Mouse (Mus musculus): ENCODE measurements around the gene Ppp1r26. TPM values are rescaled to one million over a fixed set of nuclear protein-coding genes. Genes with fewer than 3 reads are reported as not detected.

Ppp1r26 gene
- total RNA-seq, 2 experiments from 2014 or later, result 27.9 TPM

DNA sequence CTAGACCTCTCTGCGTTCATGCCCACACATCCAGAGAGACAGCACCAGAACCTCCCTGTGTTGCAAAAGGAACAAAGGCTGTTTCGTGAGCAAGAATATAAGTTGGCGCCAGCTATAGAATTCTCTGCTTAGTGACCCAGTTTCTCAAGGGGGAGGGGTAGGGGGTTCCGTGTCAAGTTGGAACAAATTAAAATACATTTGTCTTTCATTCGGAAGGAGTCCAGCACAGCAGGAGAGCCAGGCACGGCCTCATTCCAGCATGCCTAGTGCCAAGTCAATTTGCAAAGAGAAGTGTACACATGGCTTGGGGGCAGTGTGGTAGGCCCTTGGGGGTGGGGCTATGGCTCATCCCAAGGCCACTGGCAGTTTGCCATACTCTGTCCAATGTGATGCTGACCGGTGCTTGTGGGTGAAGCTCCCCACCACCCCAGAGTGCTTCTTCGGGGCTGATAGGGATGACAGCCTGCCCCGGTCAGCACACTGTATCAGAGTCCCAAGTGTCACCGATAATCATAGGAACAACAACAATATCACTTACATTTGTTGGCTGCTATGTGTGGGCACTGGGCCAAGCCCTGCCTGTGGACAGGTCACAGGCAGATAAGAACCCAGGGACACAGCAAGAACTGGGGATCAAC, 31.1 kb upstream of the Ppp1r26 start:
- no peak for TF ChIP-seq CTCF (IDR thresholded peaks at IDR 0.05)
- intact Hi-C loops (cut with DNase I), result loop anchor here (1.0 kb wide), 1 partner anchor 28 kb away; no protein-coding TSS in a partner anchor
- Histone ChIP-seq H3K4me3 (no peak overlapping the region), H3K27ac (peak overlapping the region; percentile 92)
- peak; percentile 48 to 66 for DNase-seq (ENCODE audit: extremely low spot score in 1 of 2, low spot score in 2 of 2)

- intact Hi-C loops (cut with DNase I), result no loop called here
Observed at GRCm38 (mm10) chr2:28416511-28416910, 30.1 kb upstream of the Ppp1r26 start.

GRCm38 (mm10) chr2:28418034-28418433, 28.6 kb upstream of the Ppp1r26 start:
- no peak overlapping the region; the same call in 1 of the 2 replicates for H3K27ac ChIP-seq
- intact Hi-C loops (cut with DNase I), result loop anchor here (1.0 kb wide), 2 partner anchors 214 to 492 kb away; no protein-coding TSS in a partner anchor
- TF ChIP-seq CTCF (IDR thresholded peaks at IDR 0.05), result peak; percentile 93

More at GRCm38 (mm10) chr2:28416511-28416910, 30.1 kb upstream of the Ppp1r26 start:
- H3K27ac ChIP-seq, result no peak overlapping the region; the same call in 1 of the 2 replicates
- no peak for TF ChIP-seq CTCF (IDR thresholded peaks at IDR 0.05)
- no peak for DNase-seq (ENCODE audit: extremely low spot score in 1 of 2, low spot score in 2 of 2)
- H3K4me3 ChIP-seq, result no peak overlapping the region

DNA sequence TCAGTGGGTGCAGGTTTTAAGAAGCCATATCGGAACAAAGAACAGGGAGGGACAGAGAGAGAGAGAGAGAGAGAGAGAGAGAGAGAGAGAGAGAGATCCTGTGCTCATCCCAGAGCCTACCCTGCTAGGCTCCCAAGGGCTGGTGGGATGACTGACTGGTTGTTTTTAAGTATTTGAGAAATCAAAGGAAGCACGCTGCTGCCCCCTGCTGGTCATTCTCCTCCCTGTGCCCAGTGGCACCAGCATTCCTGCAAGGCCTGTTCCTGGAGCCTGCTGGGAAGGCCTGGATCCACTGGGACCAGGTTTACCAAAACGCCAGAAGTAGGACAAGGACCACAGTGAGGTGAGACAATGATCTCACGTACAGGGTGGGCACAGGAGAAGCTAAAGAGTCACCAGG, 26.7 kb upstream of the Ppp1r26 start:
- intact Hi-C loops (cut with DNase I), result loop anchor here (1.0 to 10.0 kb wide), 3 partner anchors 435 to 865 kb away; no protein-coding TSS in a partner anchor
- H3K27ac ChIP-seq, result no peak overlapping the region
- peak; percentile 89 to 96 for DNase-seq (ENCODE audit: extremely low spot score in 1 of 2, low spot score in 2 of 2)

More at GRCm38 (mm10) chr2:28418034-28418433, 28.6 kb upstream of the Ppp1r26 start:
- no peak overlapping the region for H3K4me3 ChIP-seq
- peak; percentile 84 to 94 for DNase-seq (ENCODE audit: extremely low spot score in 1 of 2, low spot score in 2 of 2)

GRCm38 (mm10) chr2:28423167-28423566, 23.4 kb upstream of the Ppp1r26 start:
- intact Hi-C loops (cut with DNase I), result loop anchor here (10.0 kb wide), 1 partner anchor 868 kb away; no protein-coding TSS in a partner anchor
- peak; percentile 59 for TF ChIP-seq CTCF (IDR thresholded peaks at IDR 0.05)
- Histone ChIP-seq H3K27ac (no peak overlapping the region), H3K4me3 (no peak overlapping the region)
- no peak for DNase-seq (ENCODE audit: extremely low spot score in 1 of 2, low spot score in 2 of 2)

More for the DNA sequence above, 26.7 kb upstream of the Ppp1r26 start:
- TF ChIP-seq CTCF (IDR thresholded peaks at IDR 0.05), result peak; percentile 90
- no peak overlapping the region for H3K4me3 ChIP-seq

- TF ChIP-seq CTCF (IDR thresholded peaks at IDR 0.05), result no peak
- DNase-seq (ENCODE audit: extremely low spot score in 1 of 2, low spot score in 2 of 2), result no peak
- intact Hi-C loops (cut with DNase I), result loop anchor here (10.0 kb wide), 1 partner anchor 872 kb away; no protein-coding TSS in a partner anchor
Observed at GRCm38 (mm10) chr2:28427226-28427625, 19.4 kb upstream of the Ppp1r26 start.

DNA sequence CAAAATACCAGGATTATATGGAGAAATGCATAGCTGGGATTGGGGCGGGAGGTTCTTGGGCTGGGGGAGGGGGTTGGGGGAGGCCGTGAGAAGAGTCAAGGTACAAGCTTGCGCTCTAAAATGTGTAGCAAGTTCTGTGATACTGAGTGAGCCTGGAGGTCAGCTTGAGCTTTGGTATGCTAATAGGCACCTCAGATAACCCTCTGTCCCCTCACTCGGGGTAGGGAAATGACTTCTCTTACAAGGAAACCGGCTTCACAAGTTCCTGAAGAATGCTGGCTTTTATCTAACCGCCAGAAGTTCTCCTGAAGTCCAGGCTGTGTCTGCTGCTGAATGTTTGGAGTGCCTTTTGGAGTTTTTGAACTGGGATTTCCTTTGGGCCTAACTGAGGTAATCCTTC, 15.8 kb upstream of the Ppp1r26 start:
- intact Hi-C loops (cut with DNase I), result no loop called here
- TF ChIP-seq CTCF (IDR thresholded peaks at IDR 0.05), result no peak
- no peak for DNase-seq (ENCODE audit: extremely low spot score in 1 of 2, low spot score in 2 of 2)
- H3K4me3 ChIP-seq, result no peak overlapping the region
- no peak overlapping the region for H3K27ac ChIP-seq

More at GRCm38 (mm10) chr2:28427226-28427625, 19.4 kb upstream of the Ppp1r26 start:
- H3K4me3 ChIP-seq, result no peak overlapping the region
- H3K27ac ChIP-seq, result no peak overlapping the region

GRCm38 (mm10) chr2:28432811-28433210, 13.8 kb upstream of the Ppp1r26 start:
- no peak for TF ChIP-seq CTCF (IDR thresholded peaks at IDR 0.05)
- Histone ChIP-seq H3K27ac (no peak overlapping the region), H3K4me3 (no peak overlapping the region)
- intact Hi-C loops (cut with DNase I), result no loop called here
- DNase-seq (ENCODE audit: extremely low spot score in 1 of 2, low spot score in 2 of 2), result no peak

DNA sequence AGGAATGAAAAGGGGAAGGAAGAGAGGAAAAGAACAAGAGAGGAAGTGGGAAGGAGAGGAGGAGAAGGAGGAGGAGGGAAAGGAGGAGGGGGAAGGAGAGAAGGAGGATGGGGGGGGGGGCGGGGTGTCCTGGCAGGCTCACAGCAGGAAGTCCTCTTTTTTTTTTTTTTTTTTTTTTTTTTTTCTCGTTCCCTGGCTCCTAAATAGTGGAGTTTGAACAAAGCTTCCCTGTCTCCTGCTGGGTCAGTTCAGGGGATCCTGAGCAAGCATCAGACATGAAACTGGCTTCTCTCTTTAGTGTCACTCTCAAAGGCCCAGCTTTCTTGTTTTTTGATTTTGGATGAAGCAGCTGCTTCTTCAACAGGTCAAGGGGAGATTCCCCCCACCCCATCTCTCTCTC, 13.1 kb upstream of the Ppp1r26 start:
- intact Hi-C loops (cut with DNase I), result no loop called here
- no peak overlapping the region for H3K27ac ChIP-seq
- TF ChIP-seq CTCF (IDR thresholded peaks at IDR 0.05), result no peak

GRCm38 (mm10) chr2:28435401-28435800, 11.2 kb upstream of the Ppp1r26 start:
- DNase-seq (ENCODE audit: extremely low spot score in 1 of 2, low spot score in 2 of 2), result no peak
- no peak for TF ChIP-seq CTCF (IDR thresholded peaks at IDR 0.05)
- intact Hi-C loops (cut with DNase I), result no loop called here
- H3K27ac ChIP-seq, result 0 out of 2 replicates have a peak overlapping the region, but pooled peaks have one; percentile 24
- H3K4me3 ChIP-seq, result no peak overlapping the region

More for the DNA sequence above, 13.1 kb upstream of the Ppp1r26 start:
- no peak overlapping the region for H3K4me3 ChIP-seq
- DNase-seq (ENCODE audit: extremely low spot score in 1 of 2, low spot score in 2 of 2), result no peak

GRCm38 (mm10) chr2:28440842-28441241, 5.8 kb upstream of the Ppp1r26 start:
- TF ChIP-seq CTCF (IDR thresholded peaks at IDR 0.05), result no peak
- Histone ChIP-seq H3K27ac (no peak overlapping the region), H3K4me3 (no peak overlapping the region)
- intact Hi-C loops (cut with DNase I), result no loop called here
- no peak for DNase-seq (ENCODE audit: extremely low spot score in 1 of 2, low spot score in 2 of 2)

- H3K27ac ChIP-seq, result no peak overlapping the region
- TF ChIP-seq CTCF (IDR thresholded peaks at IDR 0.05), result no peak
- H3K4me3 ChIP-seq, result no peak overlapping the region
- intact Hi-C loops (cut with DNase I), result no loop called here
- no peak for DNase-seq (ENCODE audit: extremely low spot score in 1 of 2, low spot score in 2 of 2)
Observed at GRCm38 (mm10) chr2:28445082-28445481, 1.5 kb upstream of the Ppp1r26 start.

- intact Hi-C loops (cut with DNase I), result no loop called here
Observed at GRCm38 (mm10) chr2:28446181-28446514, 452 bp upstream of the Ppp1r26 start.

More at GRCm38 (mm10) chr2:28446181-28446514, 452 bp upstream of the Ppp1r26 start:
- TF ChIP-seq CTCF (IDR thresholded peaks at IDR 0.05), result no peak
- H3K27ac ChIP-seq, result peak overlapping the region; percentile 90
- no peak for DNase-seq (ENCODE audit: extremely low spot score in 1 of 2, low spot score in 2 of 2)
- peak overlapping the region; percentile 72 for H3K4me3 ChIP-seq
